Mouse (Mus musculus) gastrocnemius, adult 18-20 months (tissue): ENCODE data around the gene Map3k20. TPM values are rescaled to one million over a fixed set of nuclear protein-coding genes. Genes with fewer than 3 reads are reported as not detected.

Experiments used
- DNase-seq: peaks from one replicate; pipeline ENCODE4 v3.0.0; 2021; ENCODE audit warnings: low spot score
- long read RNA-seq, 2 experiments: library from polyadenylated mRNA; stranded (forward); transcript quantifications; one replicate each; pipeline ENCODE4 v2.0.0; 2021
- total RNA-seq, 2 experiments: library from RNA; stranded (reverse); gene quantifications; 2 replicates each; pipeline ENCODE4 v1.2.3; 2021

Gene Map3k20
- 100 to 1,000 TPM; 335 to 441 TPM for total RNA-seq
- long read RNA-seq, experiment 1, full-length matches to known transcripts, result 33 of 184 reads
- long read RNA-seq, experiment 1, partial matches to known transcripts, result 85 of 184 reads
- long read RNA-seq, experiment 1, other reads (novel, unspliced or antisense), result 66 of 184 reads
- long read RNA-seq, experiment 2, full-length matches to known transcripts, result 19 of 134 reads
- long read RNA-seq, experiment 2, partial matches to known transcripts, result 65 of 134 reads
- long read RNA-seq, experiment 2, other reads (novel, unspliced or antisense), result 50 of 134 reads

GRCm38 (mm10) chr2:72285256-72285887 lies at the start of gene Map3k20:
Map3k20 (plus strand) TSS chr2:72285637.
- DNase-seq, result peak; percentile 76

- DNase-seq, result no peak
Observed at GRCm38 (mm10) chr2:72238421-72238820, 47.0 kb upstream of the Map3k20 start.

- no peak for DNase-seq
Observed at GRCm38 (mm10) chr2:72238925-72239324, 46.5 kb upstream of the Map3k20 start.

DNA sequence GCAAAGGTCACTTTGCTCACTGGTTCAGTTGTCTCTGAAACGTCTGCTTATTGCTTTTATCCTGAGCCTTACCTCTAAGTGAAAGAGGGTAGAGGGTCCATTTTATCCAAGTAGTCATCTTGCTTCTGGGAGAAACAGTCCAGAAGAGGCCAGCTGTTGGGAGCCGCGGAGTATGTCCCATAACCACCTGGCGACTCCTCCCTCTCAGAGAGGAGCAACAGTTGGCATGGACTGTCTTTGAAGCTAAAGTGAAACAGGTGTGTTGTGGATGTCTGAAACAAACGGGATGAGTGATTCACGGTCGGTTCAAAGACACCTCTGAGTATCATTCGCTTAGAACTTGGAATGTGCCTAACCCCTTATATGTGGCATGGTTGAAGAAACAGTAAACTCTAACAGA lies 46.0 kb upstream of the Map3k20 start:
- no peak for DNase-seq

GRCm38 (mm10) chr2:72239993-72240392 lies 45.4 kb upstream of the Map3k20 start:
- DNase-seq, result peak; percentile 47

DNA sequence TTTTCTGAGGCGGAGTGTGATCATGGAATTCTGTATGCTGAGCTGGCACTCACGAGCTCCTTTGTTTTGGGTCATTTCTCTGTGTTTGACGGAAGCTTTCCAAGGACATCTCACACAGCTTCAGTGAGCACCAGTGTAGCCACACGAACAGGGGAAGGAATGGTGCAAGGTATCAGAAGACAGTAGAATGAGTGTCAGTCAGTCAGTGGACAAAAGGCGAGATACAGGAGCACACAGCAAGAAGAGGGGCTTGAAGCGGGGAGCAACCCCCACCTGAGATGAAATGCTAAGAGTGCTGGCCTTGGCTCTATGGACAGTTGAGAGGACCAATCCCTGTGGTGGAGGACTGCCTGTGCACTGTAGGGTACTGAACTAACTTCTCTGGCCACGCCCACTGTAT lies 44.7 kb upstream of the Map3k20 start:
- no peak for DNase-seq

DNA sequence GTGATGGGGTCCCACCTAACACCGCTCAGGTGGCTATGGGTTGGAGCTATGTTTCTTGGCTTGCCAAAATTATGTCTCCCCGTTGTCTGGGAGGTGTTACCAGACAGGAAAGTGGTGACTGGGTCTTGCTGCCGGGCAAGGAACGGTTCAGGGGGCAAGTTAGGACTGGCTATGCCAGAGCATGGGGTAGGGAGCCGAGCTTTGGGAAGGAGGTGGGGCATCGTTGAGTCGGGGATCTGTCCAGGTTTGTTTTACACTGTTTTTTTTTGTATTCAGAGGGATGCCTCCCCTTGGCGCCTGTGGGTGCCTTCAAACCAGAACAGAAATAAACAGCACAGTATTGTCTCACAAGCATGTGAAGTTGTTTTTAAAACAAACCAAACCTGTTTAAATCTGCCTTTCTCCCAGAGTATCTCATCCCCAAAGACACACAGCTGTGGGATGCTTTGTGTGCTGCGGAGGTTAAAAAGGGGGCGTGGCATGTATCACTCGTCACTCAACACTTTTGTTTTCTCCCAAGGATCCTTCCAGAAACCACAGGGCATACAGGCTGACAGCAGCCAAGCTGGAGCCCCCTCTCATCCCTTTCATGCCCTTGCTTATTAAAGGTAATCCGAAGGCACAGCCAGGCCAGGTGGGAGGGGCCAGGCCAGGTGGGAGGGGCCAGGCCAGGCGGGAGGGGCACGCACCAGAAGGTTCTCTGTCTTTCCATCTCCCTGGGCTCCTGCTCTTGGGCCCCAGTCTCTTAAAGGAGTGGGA lies 43.5 kb upstream of the Map3k20 start:
- DNase-seq, result no peak

- DNase-seq, result no peak
Observed at GRCm38 (mm10) chr2:72242910-72243675, 42.3 kb upstream of the Map3k20 start.

DNA sequence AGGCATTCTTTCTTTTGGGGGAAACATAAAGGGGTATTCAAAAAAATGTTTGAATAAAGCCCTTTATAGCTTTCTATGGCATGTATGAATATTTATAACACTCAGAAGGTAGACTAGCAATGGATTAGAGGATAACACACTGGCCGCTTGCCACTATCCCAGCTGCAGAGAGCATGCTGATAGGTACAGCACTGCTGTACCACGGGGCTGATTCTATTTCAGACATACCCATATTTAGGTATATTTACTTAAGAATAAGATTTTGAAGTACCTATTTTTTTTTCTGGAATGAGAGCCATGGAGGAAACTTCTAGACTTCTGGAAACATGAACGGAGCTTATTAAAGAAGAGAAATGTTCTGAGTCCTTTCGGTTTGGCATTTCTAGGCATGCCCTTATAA lies 39.8 kb upstream of the Map3k20 start:
- no peak for DNase-seq

- DNase-seq, result no peak
Observed at GRCm38 (mm10) chr2:72246376-72246775, 39.1 kb upstream of the Map3k20 start.

DNA sequence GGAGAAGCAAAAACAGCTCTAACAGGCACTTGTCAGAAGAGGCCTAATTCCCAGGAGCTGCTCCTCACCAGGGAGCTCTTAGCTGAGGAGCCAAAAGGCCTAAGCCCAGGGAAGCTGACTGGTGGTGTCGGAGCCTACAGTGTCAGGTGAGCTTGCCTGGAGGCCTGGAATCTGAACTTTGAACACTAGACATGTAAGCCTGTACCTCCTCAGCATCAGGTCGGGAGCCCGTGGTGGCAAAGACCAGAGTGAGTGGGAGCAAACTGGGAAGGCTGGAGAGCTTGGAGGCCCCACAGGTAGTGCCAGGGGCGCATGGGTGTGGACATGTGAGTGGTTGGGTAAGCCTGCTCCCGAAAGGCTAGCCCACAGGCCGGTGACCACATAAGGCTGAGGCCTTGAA lies 37.6 kb upstream of the Map3k20 start:
- DNase-seq, result no peak

DNA sequence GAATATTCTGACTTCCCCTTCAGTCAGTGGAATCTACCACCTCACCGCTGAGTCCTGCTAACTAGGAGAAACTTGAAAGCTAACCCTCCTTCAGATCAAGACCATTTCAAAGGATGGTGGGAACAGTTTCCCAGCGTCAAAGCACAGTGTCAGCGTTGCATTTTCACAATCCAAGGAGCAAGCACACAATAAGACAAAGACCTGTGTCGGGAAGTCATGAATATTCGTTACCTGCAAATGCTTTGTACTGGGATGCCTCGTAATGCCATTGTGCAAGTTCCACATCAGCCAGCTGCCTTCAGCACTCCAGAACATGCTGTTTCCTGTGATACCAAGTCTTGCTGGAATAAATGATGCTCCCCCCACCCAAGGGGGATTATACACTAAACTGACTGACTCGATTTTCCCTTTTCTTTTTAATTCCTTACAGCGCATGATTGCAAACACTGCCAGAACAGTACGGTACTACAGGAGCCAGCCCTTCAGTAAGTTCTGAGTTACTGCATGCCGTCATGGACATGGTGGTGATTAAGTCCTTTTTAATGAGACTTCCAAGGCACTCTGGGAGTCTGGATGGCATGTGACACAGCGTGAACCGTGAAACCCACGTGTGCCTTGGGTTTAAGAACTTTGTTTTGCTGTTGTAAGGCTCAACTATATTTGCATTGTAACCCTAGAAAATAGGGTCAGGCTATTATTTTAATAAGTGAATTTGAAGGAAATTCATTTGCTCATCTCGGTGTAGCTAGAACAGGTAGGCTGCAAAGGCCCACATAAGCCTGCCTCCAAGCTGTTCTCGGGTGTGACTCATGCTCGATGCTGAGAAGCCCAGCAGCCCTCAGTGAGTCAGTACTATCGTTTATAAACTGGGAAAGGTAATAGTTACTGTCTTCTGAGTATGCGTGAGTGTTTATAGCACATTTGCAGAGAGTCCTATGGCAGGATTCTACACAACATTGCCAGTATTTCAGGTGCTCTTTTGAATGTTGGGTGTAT lies 32.6 kb upstream of the Map3k20 start:
- no peak for DNase-seq

DNA sequence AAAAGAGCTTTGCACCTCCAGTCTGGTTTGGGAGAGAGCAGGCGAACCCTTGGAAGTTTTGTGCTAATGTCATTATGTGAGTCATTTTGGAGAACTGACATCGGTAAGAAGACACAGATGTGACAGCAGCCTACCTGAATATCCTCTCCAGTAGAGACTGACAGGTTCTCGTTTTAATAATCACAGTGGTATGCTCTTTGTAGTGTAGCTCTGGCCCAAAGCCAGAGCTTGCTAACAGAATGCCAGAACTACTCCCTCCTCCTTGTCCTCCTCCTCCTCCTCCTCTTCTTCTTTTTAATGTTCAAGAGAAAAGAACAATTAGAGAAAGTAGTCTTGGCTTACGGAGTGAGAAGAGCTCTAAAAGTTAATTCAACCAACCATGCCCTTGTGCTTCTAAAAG lies 31.6 kb upstream of the Map3k20 start:
- DNase-seq, result no peak

DNA sequence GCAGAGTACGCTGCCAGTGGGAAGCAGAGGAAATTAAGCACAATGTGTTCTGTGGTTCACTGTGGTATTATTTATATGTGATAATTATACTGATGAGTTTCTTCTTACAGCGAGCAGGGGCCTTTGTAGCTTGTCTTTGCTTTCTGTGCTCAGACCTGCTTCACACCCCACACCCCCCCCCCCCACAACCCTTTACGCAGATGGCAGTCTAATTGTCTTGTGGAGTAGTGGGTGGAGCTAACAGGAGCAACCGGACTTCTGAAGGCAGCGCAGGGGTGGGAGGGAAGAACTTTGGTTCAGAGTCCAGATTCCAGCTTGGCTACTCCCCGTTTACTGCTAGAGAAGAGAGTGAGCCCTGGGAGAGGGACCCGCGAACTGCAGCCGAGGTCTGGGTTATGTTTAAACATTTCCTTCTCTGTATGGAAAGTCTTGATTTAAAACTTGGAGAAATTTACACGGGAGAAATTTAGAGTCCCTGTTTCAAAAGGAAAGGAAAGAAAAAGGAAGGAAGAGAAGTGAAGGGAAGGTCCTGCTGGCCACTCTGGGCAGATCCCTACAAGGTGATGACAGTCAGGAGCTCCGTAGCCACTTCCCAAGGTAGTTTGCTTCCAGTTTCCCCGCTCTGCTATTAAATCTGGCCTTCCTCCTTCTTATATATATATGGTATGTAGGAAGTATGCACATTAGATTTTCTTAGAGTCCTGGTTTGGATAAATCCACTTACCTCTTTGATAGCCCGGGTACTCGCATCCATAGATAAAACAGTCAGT lies 30.4 kb upstream of the Map3k20 start:
- no peak for DNase-seq

DNA sequence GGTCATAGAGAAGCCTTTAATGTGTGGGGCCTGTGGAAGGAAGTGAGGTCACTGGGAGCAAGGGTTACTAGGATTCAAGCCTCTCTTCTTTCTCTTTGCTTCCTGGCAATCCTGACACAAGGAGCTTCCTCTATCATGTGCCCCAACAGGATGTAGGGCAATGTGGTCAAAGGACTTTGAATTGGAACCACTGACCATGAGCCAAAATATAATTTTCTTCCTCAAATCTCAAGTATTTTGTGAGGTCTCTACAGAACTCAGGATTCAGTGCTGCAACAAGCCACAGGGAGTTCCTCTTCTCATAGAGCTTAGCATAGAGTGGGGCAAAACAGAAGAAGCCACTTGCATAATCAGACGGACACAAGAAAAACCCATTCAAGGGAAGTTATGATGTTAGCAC lies 24.7 kb upstream of the Map3k20 start:
- no peak for DNase-seq

- DNase-seq, result no peak
Observed at GRCm38 (mm10) chr2:72262814-72263480, 22.5 kb upstream of the Map3k20 start.

GRCm38 (mm10) chr2:72267390-72267789 lies 18.0 kb upstream of the Map3k20 start:
- no peak for DNase-seq

- DNase-seq, result peak; percentile 71
Observed at GRCm38 (mm10) chr2:72269651-72270341, 15.6 kb upstream of the Map3k20 start.
